Mouse (Mus musculus): ENCODE results near the gene Eif3l. TPM values are rescaled to one million over a fixed set of nuclear protein-coding genes. Genes with fewer than 3 reads are reported as not detected.
A peak's percentile ranks its signal among the peaks of the same experiment; 100 is the strongest.

Eif3l gene
- polyA plus RNA-seq, 1 experiment from 2014 or later: 275 TPM

DNA sequence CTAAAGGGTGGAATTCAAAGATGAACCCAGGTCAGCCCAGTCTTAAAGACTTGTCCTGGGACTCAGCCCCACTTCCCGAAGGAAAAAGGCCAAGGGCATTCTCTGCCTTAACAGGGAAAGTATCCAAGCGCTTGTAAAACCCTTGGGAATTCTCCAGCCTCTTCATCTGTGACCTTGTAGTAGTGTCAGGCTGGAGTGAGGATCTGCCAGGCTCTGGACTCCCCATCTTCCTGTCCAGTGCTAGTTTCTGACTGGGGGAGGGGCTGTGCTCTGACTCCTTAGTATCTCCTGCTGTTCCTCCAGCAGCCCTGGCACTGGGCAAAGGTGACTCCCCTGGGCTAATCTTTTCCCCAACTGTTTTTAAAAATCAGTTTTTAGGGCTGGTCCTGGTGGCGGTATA lies 21.6 kb downstream of the Eif3l start:
- ATAC-seq (ENCODE audit: insufficient number of reproducible peaks, low FRiP score, low TSS enrichment, low read depth): no peak
- DNase-seq (ENCODE audit: low spot score): no peak
- Histone ChIP-seq H3K9me3 (ENCODE audit: control insufficient read depth, low read length) (no peaks in the 10 kb centered on the region), H3K4me3 (ENCODE audit: low read depth, low read length) (no peak overlapping the region), H3K4me2 (ENCODE audit: low read depth, severe bottlenecking) (no peak overlapping the region), H3K36me3 (ENCODE audit: control insufficient read depth, insufficient read depth, low read length) (peaks cover 13% of the 10 kb centered on the region), H3K27ac (replicated peaks; ENCODE audit: low read depth, low read length) (no peak overlapping the region; the same call in 1 of the 2 replicates), H3K27me3 (ENCODE audit: control insufficient read depth, insufficient read depth, low read length) (no peaks in the 10 kb centered on the region), H3K4me1 (ENCODE audit: control insufficient read depth, insufficient read depth, low read length) (no peaks in the 10 kb centered on the region), H3K9ac (ENCODE audit: low read length) (no peak overlapping the region)
- 72% methylated on average over 3 of the region's 3 CpGs for WGBS

DNA sequence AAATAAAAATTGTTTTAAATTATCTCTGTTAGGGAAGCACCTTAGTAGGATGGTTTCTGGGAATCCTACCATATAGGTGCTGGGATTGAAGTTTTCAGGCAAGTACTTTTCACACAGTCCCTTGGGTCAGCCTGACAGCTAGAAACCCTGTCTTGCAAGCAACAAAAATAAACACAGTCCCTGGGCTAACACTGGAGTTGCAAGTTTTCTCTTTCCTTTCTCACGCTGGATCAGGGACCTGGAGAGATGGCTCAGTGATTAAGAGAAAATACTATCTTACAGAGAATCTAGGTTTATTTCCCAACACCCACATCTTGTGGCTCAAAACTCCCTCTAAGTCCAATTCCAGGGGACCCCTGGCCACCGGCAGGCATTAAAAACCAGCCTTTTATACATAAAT lies 22.2 kb downstream of the Eif3l start:
- Histone ChIP-seq H3K4me2 (ENCODE audit: low read depth, severe bottlenecking) (no peak overlapping the region), H3K4me3 (ENCODE audit: low read depth, low read length) (no peak overlapping the region)

DNA sequence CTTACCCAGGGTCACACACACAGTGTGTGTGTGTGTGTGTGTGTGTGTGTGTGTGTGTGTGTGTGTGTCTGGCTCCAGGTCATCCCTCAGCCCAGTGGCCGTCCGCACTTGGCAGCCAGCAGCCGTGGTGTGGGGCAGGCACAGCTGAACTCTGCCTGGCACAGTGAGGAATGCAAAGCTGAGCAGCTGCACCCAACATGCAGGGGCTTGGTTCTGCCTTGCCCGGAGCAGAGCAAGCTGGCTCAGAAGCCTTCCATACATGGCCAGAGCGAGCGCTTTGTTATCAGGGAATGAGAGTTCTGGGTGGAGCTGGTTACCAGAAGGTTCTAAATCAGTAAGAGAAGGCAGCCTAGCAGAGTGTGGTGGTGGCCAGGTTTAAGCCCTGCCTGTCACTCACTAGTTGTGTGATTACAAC lies 22.6 kb downstream of the Eif3l start:
- H3K9me3 ChIP-seq (ENCODE audit: control insufficient read depth, low read length): no peaks in the 10 kb centered on the region

More for the DNA sequence above, 22.2 kb downstream of the Eif3l start:
- Histone ChIP-seq H3K27me3 (ENCODE audit: control insufficient read depth, insufficient read depth, low read length) (no peaks in the 10 kb centered on the region), H3K4me1 (ENCODE audit: control insufficient read depth, insufficient read depth, low read length) (no peaks in the 10 kb centered on the region), H3K27ac (replicated peaks; ENCODE audit: low read depth, low read length) (no peak overlapping the region), H3K9me3 (ENCODE audit: control insufficient read depth, low read length) (no peaks in the 10 kb centered on the region), H3K36me3 (ENCODE audit: control insufficient read depth, insufficient read depth, low read length) (peaks cover 10% of the 10 kb centered on the region), H3K9ac (ENCODE audit: low read length) (no peak overlapping the region)
- 44% methylated on average over 2 of the region's 2 CpGs for WGBS
- ATAC-seq (ENCODE audit: insufficient number of reproducible peaks, low FRiP score, low TSS enrichment, low read depth) (no peak), DNase-seq (ENCODE audit: low spot score) (no peak)

DNA sequence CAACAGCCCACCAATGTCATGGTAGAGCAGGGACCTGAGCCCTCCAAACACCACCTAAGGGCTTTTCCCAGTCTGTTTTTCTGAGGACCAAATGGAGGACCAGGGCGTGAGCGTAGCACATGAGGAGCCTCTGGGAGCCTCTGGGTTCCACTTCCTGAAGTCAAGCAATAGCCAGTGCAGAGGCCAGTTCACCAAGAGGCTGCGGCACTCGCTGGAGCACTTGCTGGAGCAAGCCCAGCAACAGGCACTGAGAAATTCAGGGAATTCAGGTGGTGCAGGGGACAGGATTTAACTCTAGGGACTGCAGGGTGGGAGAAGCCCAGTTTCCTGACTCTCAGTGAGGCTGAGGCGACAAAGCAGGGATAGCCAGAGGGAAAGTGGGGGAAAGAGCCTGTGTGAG lies 23.2 kb downstream of the Eif3l start:
- Histone ChIP-seq H3K36me3 (ENCODE audit: control insufficient read depth, insufficient read depth, low read length) (peaks cover 7% of the 10 kb centered on the region), H3K9ac (ENCODE audit: low read length) (no peak overlapping the region), H3K27me3 (ENCODE audit: control insufficient read depth, insufficient read depth, low read length) (no peaks in the 10 kb centered on the region), H3K4me3 (ENCODE audit: low read depth, low read length) (no peak overlapping the region), H3K9me3 (ENCODE audit: control insufficient read depth, low read length) (no peaks in the 10 kb centered on the region), H3K4me2 (ENCODE audit: low read depth, severe bottlenecking) (no peak overlapping the region), H3K27ac (replicated peaks; ENCODE audit: low read depth, low read length) (no peak overlapping the region), H3K4me1 (ENCODE audit: control insufficient read depth, insufficient read depth, low read length) (no peaks in the 10 kb centered on the region)
- ATAC-seq (ENCODE audit: insufficient number of reproducible peaks, low FRiP score, low TSS enrichment, low read depth): no peak
- 55% methylated on average over 5 of the region's 5 CpGs for WGBS
- no peak for DNase-seq (ENCODE audit: low spot score)

More for the DNA sequence above, 22.6 kb downstream of the Eif3l start:
- Histone ChIP-seq H3K27me3 (ENCODE audit: control insufficient read depth, insufficient read depth, low read length) (no peaks in the 10 kb centered on the region), H3K9ac (ENCODE audit: low read length) (no peak overlapping the region), H3K27ac (replicated peaks; ENCODE audit: low read depth, low read length) (no peak overlapping the region), H3K4me1 (ENCODE audit: control insufficient read depth, insufficient read depth, low read length) (no peaks in the 10 kb centered on the region), H3K36me3 (ENCODE audit: control insufficient read depth, insufficient read depth, low read length) (peaks cover 7% of the 10 kb centered on the region), H3K4me3 (ENCODE audit: low read depth, low read length) (no peak overlapping the region), H3K4me2 (ENCODE audit: low read depth, severe bottlenecking) (no peak overlapping the region)
- DNase-seq (ENCODE audit: low spot score): no peak
- no peak for ATAC-seq (ENCODE audit: insufficient number of reproducible peaks, low FRiP score, low TSS enrichment, low read depth)
- WGBS: 50% methylated on average over 6 of the region's 6 CpGs

DNA sequence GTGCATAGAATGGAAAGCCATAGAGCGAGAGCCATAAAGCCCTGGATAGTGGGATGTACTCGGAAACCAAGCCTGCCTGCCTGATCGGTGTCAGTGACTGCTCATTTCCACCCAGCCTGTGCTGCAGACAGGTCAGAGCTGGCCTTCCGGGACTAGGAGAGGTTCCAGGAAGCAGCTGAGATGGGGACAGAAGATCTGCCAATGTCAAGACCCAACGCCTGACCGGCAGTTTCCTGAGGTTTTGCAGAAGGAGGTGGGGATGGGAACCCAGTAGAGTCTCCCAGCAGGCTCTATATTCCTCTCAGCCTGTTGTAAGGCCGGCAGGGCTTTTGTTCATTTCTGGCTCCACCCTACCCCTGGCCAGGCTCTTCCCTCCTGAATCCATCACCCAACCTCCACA lies 23.9 kb downstream of the Eif3l start:
- H3K36me3 ChIP-seq (ENCODE audit: control insufficient read depth, insufficient read depth, low read length): peaks cover 4% of the 10 kb centered on the region
- H3K9ac ChIP-seq (ENCODE audit: low read length): no peak overlapping the region
- no peaks in the 10 kb centered on the region for H3K27me3 ChIP-seq (ENCODE audit: control insufficient read depth, insufficient read depth, low read length)
- no peak for ATAC-seq (ENCODE audit: insufficient number of reproducible peaks, low FRiP score, low TSS enrichment, low read depth)
- no peak overlapping the region for H3K27ac ChIP-seq (replicated peaks; ENCODE audit: low read depth, low read length)
- H3K9me3 ChIP-seq (ENCODE audit: control insufficient read depth, low read length): no peaks in the 10 kb centered on the region
- 54% methylated on average over 7 of the region's 7 CpGs for WGBS
- no peak overlapping the region for H3K4me3 ChIP-seq (ENCODE audit: low read depth, low read length)
- H3K4me2 ChIP-seq (ENCODE audit: low read depth, severe bottlenecking): no peak overlapping the region
- no peaks in the 10 kb centered on the region for H3K4me1 ChIP-seq (ENCODE audit: control insufficient read depth, insufficient read depth, low read length)
- no peak for DNase-seq (ENCODE audit: low spot score)

DNA sequence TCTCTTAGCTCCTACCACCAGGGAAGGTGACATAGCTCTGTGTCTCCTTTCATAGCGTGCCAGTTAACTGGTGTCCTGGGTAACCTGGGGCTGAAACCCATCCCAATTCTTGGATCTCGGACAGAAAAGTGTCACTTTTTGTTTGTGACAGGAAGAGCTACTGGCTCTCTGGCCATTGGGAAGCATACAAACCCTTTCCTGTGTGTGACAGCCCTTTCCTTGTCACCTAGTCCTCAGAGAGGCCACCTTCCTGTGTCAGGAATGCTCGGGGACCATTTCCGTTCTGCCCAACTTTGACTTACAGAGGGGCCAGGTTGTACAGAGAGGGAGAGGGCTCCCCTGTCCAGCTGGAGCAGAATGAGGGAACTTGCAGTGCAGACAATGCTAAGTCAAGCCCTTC lies 24.5 kb downstream of the Eif3l start:
- DNase-seq (ENCODE audit: low spot score): no peak

DNA sequence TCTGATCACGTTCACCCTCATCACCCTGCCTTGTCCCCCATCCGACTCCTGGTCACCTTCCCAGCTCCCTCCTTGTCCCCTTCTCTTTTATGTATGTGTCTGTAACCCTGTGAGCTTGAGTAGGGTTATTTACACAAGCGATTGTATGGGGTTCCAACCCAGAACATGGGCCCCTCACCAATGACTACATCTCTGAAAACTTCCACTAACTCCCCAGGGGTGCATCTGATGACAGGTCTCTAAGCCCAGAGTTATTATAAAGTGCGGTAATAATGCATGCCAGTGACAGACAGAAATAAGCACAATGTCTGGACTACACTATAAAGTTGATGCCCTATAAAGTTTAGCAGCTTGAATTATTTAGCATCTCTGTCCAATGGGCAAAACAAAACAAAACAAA lies 25.4 kb downstream of the Eif3l start:
- ATAC-seq (ENCODE audit: insufficient number of reproducible peaks, low FRiP score, low TSS enrichment, low read depth): no peak
- 81% methylated on average over 4 of the region's 4 CpGs for WGBS

More for the DNA sequence above, 24.5 kb downstream of the Eif3l start:
- Histone ChIP-seq H3K36me3 (ENCODE audit: control insufficient read depth, insufficient read depth, low read length) (no peaks in the 10 kb centered on the region; the same call in none of the 2 replicates), H3K4me1 (ENCODE audit: control insufficient read depth, insufficient read depth, low read length) (no peaks in the 10 kb centered on the region), H3K4me3 (ENCODE audit: low read depth, low read length) (no peak overlapping the region), H3K27me3 (ENCODE audit: control insufficient read depth, insufficient read depth, low read length) (no peaks in the 10 kb centered on the region), H3K4me2 (ENCODE audit: low read depth, severe bottlenecking) (no peak overlapping the region), H3K27ac (replicated peaks; ENCODE audit: low read depth, low read length) (no peak overlapping the region), H3K9ac (ENCODE audit: low read length) (no peak overlapping the region), H3K9me3 (ENCODE audit: control insufficient read depth, low read length) (no peaks in the 10 kb centered on the region)
- ATAC-seq (ENCODE audit: insufficient number of reproducible peaks, low FRiP score, low TSS enrichment, low read depth): no peak
- WGBS: 71% methylated on average over 4 of the region's 4 CpGs

DNA sequence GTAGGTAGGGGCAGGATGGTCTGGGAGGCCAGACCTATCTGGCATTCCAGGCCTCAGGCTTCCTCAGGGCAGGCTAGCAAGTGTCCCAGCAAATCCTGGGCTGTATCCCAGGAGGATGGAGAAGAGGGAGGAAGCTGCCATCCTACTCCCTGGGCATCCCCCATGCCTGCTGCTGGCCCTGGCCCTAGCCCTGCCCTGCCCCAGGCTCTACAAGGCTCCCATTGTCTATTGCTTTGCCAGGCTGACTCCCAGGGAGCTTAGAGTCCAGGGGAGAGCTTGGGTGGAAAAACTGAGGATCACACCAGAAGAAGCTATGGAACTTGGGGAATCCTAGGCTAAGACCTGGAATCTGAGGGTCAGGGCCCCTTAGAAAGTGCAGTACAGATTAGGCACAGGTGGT lies 26.6 kb downstream of the Eif3l start:
- Histone ChIP-seq H3K4me2 (ENCODE audit: low read depth, severe bottlenecking) (no peak overlapping the region), H3K4me1 (ENCODE audit: control insufficient read depth, insufficient read depth, low read length) (no peaks in the 10 kb centered on the region), H3K9me3 (ENCODE audit: control insufficient read depth, low read length) (no peaks in the 10 kb centered on the region), H3K4me3 (ENCODE audit: low read depth, low read length) (no peak overlapping the region), H3K27me3 (ENCODE audit: control insufficient read depth, insufficient read depth, low read length) (no peaks in the 10 kb centered on the region), H3K9ac (ENCODE audit: low read length) (0 out of 2 replicates have a peak overlapping the region, but pooled peaks have one; percentile 18), H3K36me3 (ENCODE audit: control insufficient read depth, insufficient read depth, low read length) (no peaks in the 10 kb centered on the region), H3K27ac (replicated peaks; ENCODE audit: low read depth, low read length) (no peak overlapping the region)
- no peak for DNase-seq (ENCODE audit: low spot score)
- no peak for ATAC-seq (ENCODE audit: insufficient number of reproducible peaks, low FRiP score, low TSS enrichment, low read depth)

More for the DNA sequence above, 25.4 kb downstream of the Eif3l start:
- no peak for DNase-seq (ENCODE audit: low spot score)
- Histone ChIP-seq H3K36me3 (ENCODE audit: control insufficient read depth, insufficient read depth, low read length) (no peaks in the 10 kb centered on the region; the same call in none of the 2 replicates), H3K27me3 (ENCODE audit: control insufficient read depth, insufficient read depth, low read length) (no peaks in the 10 kb centered on the region), H3K27ac (replicated peaks; ENCODE audit: low read depth, low read length) (no peak overlapping the region), H3K4me3 (ENCODE audit: low read depth, low read length) (no peak overlapping the region), H3K9me3 (ENCODE audit: control insufficient read depth, low read length) (no peaks in the 10 kb centered on the region), H3K9ac (ENCODE audit: low read length) (no peak overlapping the region), H3K4me1 (ENCODE audit: control insufficient read depth, insufficient read depth, low read length) (no peaks in the 10 kb centered on the region), H3K4me2 (ENCODE audit: low read depth, severe bottlenecking) (no peak overlapping the region)

DNA sequence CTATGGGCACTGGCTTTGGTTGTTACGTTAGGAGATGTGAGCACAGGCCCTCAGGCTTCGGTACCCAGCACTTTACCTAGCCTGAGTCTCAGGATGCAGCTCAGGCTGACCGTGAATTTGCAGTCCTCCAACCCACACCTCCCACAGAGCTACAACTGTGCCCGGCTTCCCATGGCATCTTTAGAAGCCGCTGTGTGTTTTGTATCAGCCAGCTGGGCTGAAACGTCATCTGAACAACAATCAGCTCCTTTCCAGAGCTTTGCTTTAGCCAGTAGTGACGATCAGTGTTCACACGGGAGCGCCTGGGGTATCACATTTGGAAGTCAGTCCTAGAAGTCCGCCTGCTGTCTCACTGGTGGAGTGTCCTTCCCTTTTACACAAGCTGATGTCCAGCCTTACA lies 28.3 kb downstream of the Eif3l start:
- DNase-seq (ENCODE audit: low spot score) (no peak), ATAC-seq (ENCODE audit: insufficient number of reproducible peaks, low FRiP score, low TSS enrichment, low read depth) (no peak)
- no peak overlapping the region for H3K4me3 ChIP-seq (ENCODE audit: low read depth, low read length)
- H3K4me1 ChIP-seq (ENCODE audit: control insufficient read depth, insufficient read depth, low read length): peaks cover 4% of the 10 kb centered on the region; the same call in 1 of the 2 replicates
- H3K4me2 ChIP-seq (ENCODE audit: low read depth, severe bottlenecking): no peak overlapping the region
- H3K27ac ChIP-seq (replicated peaks; ENCODE audit: low read depth, low read length): no peak overlapping the region
- no peak overlapping the region for H3K9ac ChIP-seq (ENCODE audit: low read length)
- H3K36me3 ChIP-seq (ENCODE audit: control insufficient read depth, insufficient read depth, low read length): no peaks in the 10 kb centered on the region
- no peaks in the 10 kb centered on the region for H3K9me3 ChIP-seq (ENCODE audit: control insufficient read depth, low read length)
- no peaks in the 10 kb centered on the region for H3K27me3 ChIP-seq (ENCODE audit: control insufficient read depth, insufficient read depth, low read length)
- 77% methylated on average over 10 of the region's 10 CpGs for WGBS

Data from limb, embryonic 11.5 days (tissue).